Mouse (Mus musculus): Measurements from ENCODE around the gene Ss18l2. TPM values are rescaled to one million over a fixed set of nuclear protein-coding genes. Genes with fewer than 3 reads are reported as not detected.

Ss18l2 gene
- total RNA-seq (2022) = 10 to 100 TPM; 32.9 to 48.3 (median 40.6) TPM

DNA sequence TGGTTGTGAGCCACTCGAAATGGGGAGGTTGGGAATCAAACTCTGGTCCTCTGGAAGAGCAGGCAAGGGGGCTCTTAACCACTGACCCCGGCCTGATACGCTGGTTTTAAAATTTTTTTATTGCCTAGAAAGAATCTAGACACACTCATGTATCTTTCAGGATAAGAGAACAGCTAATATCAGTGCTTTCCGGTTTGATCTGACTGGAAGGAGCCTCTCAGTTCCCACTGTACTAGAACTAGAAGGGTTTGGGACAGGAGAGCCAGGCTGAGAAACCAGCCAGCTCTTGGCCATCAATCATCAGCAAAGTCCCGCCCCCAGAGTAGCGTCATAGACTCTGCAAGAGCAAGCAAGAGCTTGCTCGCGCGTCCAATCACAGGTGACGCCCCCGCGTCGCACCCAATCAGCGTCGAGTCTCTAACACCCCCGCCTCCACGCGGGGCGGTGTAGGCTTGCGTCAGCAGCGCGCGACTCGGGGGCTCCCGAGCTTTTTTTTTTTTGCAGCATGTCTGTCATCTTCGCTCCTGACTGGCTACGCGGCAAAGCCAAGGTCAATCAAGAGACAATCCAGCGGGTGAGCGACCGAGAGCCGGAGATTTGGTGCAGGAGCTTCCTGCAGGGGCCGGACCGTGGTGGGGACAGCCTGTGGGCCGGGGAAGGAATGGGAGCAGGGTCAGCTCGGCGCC is at the start of gene Ss18l2:
TSS of gene Ss18l2 (plus strand) at position 432 of the 686 bp plus-strand sequence.
- DNase-seq = peak; percentile 98

GRCm38 (mm10) chr9:121663467-121663866 is 46.7 kb upstream of the Ss18l2 start:
- no peak for DNase-seq

GRCm38 (mm10) chr9:121664104-121664503 is 46.0 kb upstream of the Ss18l2 start:
- no peak for DNase-seq

DNA sequence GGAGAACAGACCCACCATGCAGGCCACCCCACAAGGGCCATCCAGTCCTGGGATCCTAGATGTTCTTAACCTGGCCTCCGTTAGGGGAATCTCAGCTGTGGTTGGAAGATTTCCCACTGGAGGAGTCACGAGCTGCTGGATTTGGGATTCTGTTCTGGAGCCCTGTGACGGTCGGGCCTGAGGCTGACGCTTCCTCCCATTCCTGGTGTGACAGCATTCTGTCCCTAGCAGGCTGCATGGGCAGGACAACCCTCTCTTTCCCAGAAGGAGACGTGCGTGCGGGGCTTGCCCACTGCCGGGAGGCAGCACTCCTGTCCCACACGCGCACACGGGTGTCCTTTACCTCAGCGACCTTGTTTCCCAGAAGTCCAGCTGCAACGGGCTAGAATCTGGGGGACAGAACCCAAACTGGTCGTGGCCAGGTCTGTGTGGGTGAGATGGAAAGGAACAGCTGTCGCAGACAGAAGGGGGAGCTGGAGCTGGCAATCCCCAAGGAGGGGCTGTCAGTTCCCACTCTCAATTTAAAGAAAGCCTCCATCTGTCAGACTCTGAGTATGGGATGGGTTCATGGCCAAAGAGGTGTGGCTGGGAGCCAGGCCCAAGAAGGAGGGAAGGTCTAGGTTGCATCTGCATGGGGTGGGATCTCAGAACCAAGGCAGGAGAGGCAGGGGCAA is 43.0 kb upstream of the Ss18l2 start:
- no peak for DNase-seq

- no peak for DNase-seq
These were observed 42.3 kb upstream of the Ss18l2 start for GRCm38 (mm10) chr9:121667822-121668221.

DNA sequence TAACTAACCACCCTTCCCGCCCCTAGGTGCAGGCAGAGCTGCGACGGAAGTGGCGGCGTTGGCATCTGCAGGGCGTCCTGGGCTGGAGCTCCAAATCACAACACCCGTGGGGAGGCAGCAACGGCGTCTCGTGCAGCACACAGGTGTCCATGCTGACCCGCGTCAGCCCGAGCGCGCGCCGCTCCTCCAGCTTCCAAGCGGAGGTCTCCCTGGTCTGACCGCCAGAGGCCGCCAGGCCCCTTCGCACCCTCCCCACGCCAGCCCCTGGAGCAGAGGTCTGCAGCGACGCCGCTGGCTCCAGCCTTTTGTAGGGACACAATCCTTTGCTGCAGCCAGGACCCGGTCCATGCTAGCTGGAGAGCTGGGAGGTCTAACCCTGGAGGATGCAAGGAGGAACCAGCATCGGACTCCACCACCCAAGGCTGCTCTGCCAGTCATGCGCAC is 40.8 kb upstream of the Ss18l2 start:
- DNase-seq = peak; percentile 12

GRCm38 (mm10) chr9:121671300-121671699 is 38.8 kb upstream of the Ss18l2 start:
- peak; percentile 19 for DNase-seq

DNA sequence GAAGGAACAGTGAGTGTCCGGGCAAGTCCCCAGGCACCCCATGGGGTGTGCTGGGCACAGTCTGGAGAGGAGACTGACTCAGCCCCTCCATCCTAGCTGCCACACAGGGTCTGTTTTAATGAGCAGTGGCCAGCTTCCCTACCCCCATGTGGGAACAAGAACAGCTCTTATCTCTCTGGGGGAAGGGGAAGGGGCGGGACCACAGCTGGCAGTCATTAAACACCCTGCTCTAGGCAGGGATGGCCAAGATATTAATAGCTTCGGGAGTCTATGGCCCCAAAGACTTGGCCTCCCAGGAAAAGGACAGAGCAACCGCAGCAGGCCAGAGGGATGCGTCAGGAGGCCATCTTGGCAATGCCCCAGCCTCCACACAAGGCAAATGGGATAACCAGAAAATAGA is 37.8 kb upstream of the Ss18l2 start:
- no peak for DNase-seq

DNA sequence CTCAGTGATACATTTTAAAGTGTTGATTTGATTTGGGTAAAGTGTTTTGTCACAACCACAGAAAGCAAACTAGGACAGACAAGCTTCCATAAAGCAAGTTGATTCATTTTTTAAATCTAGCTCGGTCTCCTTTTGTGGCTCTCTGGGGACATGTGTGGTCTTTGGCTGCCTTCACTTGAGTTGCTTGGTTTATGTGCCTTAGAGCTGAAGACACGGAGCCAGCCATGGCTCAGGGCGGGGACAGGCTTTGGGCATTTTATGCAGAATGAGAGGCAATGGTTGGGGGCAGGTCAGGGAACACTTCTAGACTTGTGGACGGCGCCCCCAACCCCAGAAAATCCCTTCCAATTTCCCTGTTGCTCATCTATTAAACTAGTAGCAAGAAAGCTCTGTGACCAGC is 36.4 kb upstream of the Ss18l2 start:
- no peak for DNase-seq

GRCm38 (mm10) chr9:121675011-121675410 is 35.1 kb upstream of the Ss18l2 start:
- DNase-seq = no peak

- no peak for DNase-seq
These were observed 34.6 kb upstream of the Ss18l2 start for GRCm38 (mm10) chr9:121675556-121675955.

- DNase-seq = no peak
These were observed 33.1 kb upstream of the Ss18l2 start for GRCm38 (mm10) chr9:121677069-121677468.

GRCm38 (mm10) chr9:121677476-121677875 is 32.7 kb upstream of the Ss18l2 start:
- no peak for DNase-seq

GRCm38 (mm10) chr9:121679549-121679948 is 30.6 kb upstream of the Ss18l2 start:
- no peak for DNase-seq

GRCm38 (mm10) chr9:121681191-121681590 is 28.9 kb upstream of the Ss18l2 start:
- no peak for DNase-seq

GRCm38 (mm10) chr9:121682037-121682680 is 28.0 kb upstream of the Ss18l2 start:
- no peak for DNase-seq

- DNase-seq = no peak
These were observed 25.4 kb upstream of the Ss18l2 start for GRCm38 (mm10) chr9:121684702-121685101.

DNA sequence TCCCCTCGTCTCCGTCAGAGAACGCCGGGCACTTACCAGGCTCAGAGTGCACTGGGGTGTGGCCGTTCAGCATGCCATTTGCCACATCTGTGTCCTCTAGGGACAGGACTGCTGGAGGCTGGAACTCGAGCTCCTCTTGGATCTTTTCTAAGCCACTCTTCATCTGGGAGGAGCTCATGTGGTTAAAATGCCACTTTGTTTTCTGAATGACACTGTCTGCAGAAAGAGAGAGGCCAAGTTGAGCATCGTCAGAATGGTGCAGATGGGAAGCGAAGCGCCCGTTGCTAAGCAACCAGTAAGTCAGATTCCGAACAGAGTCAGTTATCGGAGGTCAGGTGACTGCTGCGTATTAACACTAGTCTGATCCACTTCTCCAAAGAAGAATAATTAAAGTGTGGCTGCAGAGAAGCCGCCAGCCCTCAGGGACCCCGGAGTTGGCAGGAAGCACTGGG is 19.9 kb upstream of the Ss18l2 start:
- no peak for DNase-seq

GRCm38 (mm10) chr9:121690734-121691133 is 19.4 kb upstream of the Ss18l2 start:
- no peak for DNase-seq

DNA sequence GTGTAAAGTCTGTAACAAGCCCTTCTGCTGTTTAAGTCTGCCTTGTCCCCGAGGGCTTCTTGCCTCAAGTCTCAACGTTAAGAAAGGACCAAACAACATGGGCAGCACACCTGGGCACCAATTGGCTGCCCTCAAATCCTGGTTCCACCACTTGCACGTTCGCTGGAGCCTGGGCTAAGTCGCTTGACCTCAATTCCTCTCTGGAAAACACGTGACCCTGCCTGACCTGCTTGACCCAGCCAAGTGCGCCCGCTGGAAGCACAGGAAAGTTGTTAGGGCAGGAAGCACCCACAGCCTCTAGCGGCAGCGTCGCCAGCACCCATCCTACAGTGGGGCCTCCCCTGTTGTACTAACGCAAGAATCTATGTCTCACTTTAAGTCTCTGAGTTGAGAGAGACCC is 15.4 kb upstream of the Ss18l2 start:
- DNase-seq = no peak

DNA sequence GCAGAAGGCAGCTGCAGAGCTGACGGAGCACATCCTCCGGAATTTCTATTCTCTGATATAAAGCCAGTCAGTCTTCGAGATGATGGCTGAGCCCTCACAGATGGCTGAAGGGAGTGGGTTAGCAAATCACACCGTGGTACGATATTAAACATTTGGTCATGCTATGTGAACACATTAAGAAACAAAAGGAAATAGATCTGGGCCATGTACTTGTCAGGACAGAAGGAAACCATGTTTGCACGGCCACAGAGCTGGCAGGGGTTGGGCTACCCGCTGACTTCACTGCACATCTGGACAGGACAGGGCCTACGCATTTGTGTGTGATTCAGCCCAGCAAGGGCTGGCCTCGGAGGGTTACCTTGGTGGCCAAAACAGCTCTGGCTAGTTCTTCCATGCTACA is 13.5 kb upstream of the Ss18l2 start:
- DNase-seq = no peak

DNA sequence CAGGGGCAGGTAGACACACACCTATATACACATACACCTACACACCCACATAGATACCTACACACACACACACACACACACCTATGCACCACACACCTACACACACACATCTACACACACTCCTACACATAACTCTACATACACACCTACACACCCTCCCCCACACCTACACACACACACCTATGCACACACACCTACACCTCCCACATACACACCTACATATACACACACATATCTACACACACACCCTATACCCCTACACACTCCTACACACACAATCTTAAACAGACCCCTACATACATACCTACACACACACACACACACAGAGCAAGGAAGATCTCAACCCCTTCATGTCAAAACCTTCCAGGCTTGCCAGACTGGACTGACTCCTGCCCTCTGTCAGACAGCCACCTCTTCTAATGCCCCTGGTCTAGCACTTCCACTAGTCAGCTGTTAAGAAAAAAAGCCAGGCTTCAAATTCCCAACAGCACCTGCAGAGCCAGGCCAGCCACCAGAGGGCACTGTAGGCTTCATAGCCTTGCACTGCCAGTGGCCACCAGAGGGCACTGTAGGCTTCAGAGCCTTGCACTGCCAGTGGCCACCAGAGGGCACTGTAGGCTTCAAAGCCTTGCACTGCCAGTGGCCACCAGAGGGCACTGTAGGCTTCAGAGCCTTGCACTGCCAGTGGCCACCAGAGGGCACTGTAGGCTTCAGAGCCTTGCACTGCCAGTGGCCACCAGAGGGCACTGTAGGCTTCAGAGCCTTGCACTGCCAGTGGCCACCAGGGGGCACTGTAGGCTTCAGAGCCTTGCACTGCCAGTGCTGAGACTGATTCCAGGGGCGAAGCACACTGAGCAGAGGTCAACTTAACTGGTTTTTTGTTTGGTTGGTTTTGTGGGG is 12.7 kb upstream of the Ss18l2 start:
- no peak for DNase-seq

DNA sequence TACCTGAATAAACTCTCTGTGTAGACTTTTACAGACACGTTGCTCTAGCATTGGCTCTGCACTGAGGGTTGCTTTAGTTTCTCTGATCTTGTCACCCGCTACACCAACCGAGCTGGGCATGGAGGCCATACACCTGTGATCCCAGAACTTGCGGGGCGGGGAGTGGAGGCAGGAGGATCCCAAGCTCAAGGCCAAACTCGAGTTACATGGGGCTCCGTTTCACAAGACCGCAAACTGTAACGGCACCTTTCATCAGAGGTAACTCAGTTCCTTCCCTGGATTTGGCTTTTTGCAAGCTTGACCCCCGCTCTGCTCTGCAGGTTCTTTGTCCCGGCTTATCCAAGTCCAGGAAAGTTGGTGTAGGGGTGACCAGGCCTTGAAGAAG is 5.9 kb upstream of the Ss18l2 start:
- DNase-seq = no peak
